Comparison of ENCODE assay signal across 8 mouse cellular contexts in the genomic region with DNA sequence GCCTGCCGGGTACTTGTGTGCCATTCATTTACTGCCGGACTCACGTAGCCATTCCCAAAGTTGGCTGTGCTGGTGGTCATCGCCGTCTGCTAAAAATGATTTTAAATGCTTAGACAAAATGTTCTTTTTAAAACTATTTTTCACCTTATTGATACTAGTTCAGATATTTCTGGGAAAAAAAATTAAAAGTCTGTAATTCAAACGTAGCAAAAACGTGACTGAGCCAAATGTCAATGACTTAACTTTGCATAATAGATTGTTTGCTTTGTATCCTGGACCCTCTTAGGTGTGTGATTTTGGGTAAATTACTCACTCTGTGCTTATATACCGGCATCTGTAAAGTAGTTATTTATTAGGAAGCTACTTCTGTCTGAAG. TPM values are rescaled to one million over a fixed set of nuclear protein-coding genes. Genes with fewer than 3 reads are reported as not detected.
DNase-seq lines count a peak whose midpoint lies in the region; ATAC-seq and TF ChIP-seq lines count a peak whose summit lies in the region.

No protein-coding gene starts in this region.

- ATAC-seq in erythroblast, adult 5-6 weeks (replicated peaks; ENCODE audit: low FRiP score, poor library complexity, severe bottlenecking), result no peak
- ATAC-seq in limb, embryonic 15.5 days (ENCODE audit: insufficient number of reproducible peaks, low FRiP score, low TSS enrichment, low read depth), result no peak
- ATAC-seq in stomach, embryonic 15.5 days (ENCODE audit: insufficient read depth, low FRiP score, low read depth), result no peak

- peak overlapping the region; percentile 58 for H3K9ac ChIP-seq in limb, embryonic 15.5 days
- no peak overlapping the region; the same call in 1 of the 2 replicates for H3K9ac ChIP-seq in stomach, embryonic 15.5 days

- TF ChIP-seq POLR2A in spleen, adult 2 months (IDR thresholded peaks at IDR 0.05; ENCODE audit: low read depth, low read length), result no peak

- WGBS in spleen, adult 2 months, result 2% methylated on average over 8 of the region's 8 CpGs
- 4% methylated on average over 8 of the region's 8 CpGs for WGBS in limb, embryonic 15.5 days
- WGBS in stomach, embryonic 15.5 days, result 3% methylated on average over 8 of the region's 8 CpGs

- TF ChIP-seq CTCF in spleen, adult 2 months (IDR thresholded peaks at IDR 0.05; ENCODE audit: extremely low read depth, insufficient read depth, insufficient read length, insufficient replicate concordance), result no peak

- H3K4me1 ChIP-seq in erythroblast, embryonic 14.5 days (ENCODE audit: control insufficient read depth), result peaks cover 30% of the 10 kb centered on the region
- H3K4me1 ChIP-seq in spleen, adult 2 months (ENCODE audit: control insufficient read depth, insufficient read depth, insufficient read length), result peaks cover 2% of the 10 kb centered on the region; the same call in 1 of the 2 replicates
- peaks cover 7% of the 10 kb centered on the region; the same call in 1 of the 2 replicates for H3K4me1 ChIP-seq in limb, embryonic 15.5 days
- H3K4me1 ChIP-seq in stomach, embryonic 15.5 days, result 0 out of 2 replicates have a peak, but pooled peaks cover 8% of the 10 kb centered on the region

- H3K27ac ChIP-seq in spleen, adult 2 months (ENCODE audit: insufficient read depth, low read length), result no peak overlapping the region
- H3K27ac ChIP-seq in limb, embryonic 15.5 days, result no peak overlapping the region
- H3K27ac ChIP-seq in stomach, embryonic 15.5 days, result no peak overlapping the region

- H3K4me3 ChIP-seq in erythroblast, embryonic 14.5 days (replicated peaks), result peak overlapping the region; percentile 76
- peak overlapping the region; percentile 95 for H3K4me3 ChIP-seq in spleen, adult 2 months (ENCODE audit: extremely low read depth, insufficient read depth, insufficient read length)
- H3K4me3 ChIP-seq in limb, embryonic 15.5 days, result peak overlapping the region; percentile 73
- peak overlapping the region; percentile 75 for H3K4me3 ChIP-seq in stomach, embryonic 15.5 days (replicated peaks)

- no peaks in the 10 kb centered on the region for H3K9me3 ChIP-seq in erythroblast, embryonic 14.5 days (ENCODE audit: control insufficient read depth, low read length)
- H3K9me3 ChIP-seq in limb, embryonic 15.5 days, result no peaks in the 10 kb centered on the region
- H3K9me3 ChIP-seq in stomach, embryonic 15.5 days, result no peaks in the 10 kb centered on the region

- peak overlapping the region; percentile 79 for H3K4me2 ChIP-seq in limb, embryonic 15.5 days
- H3K4me2 ChIP-seq in stomach, embryonic 15.5 days, result peak overlapping the region; percentile 66

- DNase-seq in spleen, adult 2 months (ENCODE audit: low read depth in 1 of 2, low spot score in 2 of 2), result no peak
- DNase-seq in spleen, adult 18-20 months, result no peak
- DNase-seq in thymus, adult 18-20 months, result no peak
- no peak for DNase-seq in thymus, postnatal 36 days

- no peaks in the 10 kb centered on the region for H3K27me3 ChIP-seq in erythroblast, embryonic 14.5 days (ENCODE audit: control insufficient read depth)
- no peaks in the 10 kb centered on the region for H3K27me3 ChIP-seq in spleen, adult 2 months (ENCODE audit: control insufficient read depth, insufficient read depth, low read length)
- no peaks in the 10 kb centered on the region for H3K27me3 ChIP-seq in limb, embryonic 15.5 days
- H3K27me3 ChIP-seq in stomach, embryonic 15.5 days (replicated peaks), result no peaks in the 10 kb centered on the region

- H3K36me3 ChIP-seq in erythroblast, embryonic 14.5 days (ENCODE audit: control insufficient read depth), result peaks cover 36% of the 10 kb centered on the region
- no peaks in the 10 kb centered on the region for H3K36me3 ChIP-seq in spleen, adult 2 months (ENCODE audit: control insufficient read depth, insufficient read depth, low read length)
- H3K36me3 ChIP-seq in limb, embryonic 15.5 days, result peaks cover 20% of the 10 kb centered on the region
- 0 out of 2 replicates have a peak, but pooled peaks cover 5% of the 10 kb centered on the region for H3K36me3 ChIP-seq in stomach, embryonic 15.5 days

RNA-seq across cellular contexts. Expression of a gene that starts 0.5 kb away (rescaled TPM):
- polyA plus RNA-seq in erythroblast, embryonic 14.5 days (2012), result 1.2 and 2.0 TPM in 2 replicates
- 12.3 and 20.0 TPM in 2 replicates for total RNA-seq in erythroblast, adult 5-6 weeks (2015; ENCODE audit: low replicate concordance)
- total RNA-seq in erythroblast, adult 5-6 weeks (2017; ENCODE audit: low replicate concordance), result 7.8 and 15.8 TPM in 2 replicates
- polyA plus RNA-seq in spleen, adult 2 months (2012; rRNA removed), result 7.2 and 7.8 TPM in 2 replicates
- polyA plus RNA-seq in limb, embryonic 15.5 days (2015; fragmentation: Nextera tagmentation; extraction: Ambion mirVana), result 41.2 and 44.9 TPM in 2 replicates
- polyA plus RNA-seq in stomach, embryonic 15.5 days (2015; fragmentation: Nextera tagmentation; extraction: Ambion mirVana), result 62.2 and 72.9 TPM in 2 replicates

RNA-seq across cellular contexts. Expression of a gene that starts 20.0 kb away (rescaled TPM):
- polyA plus RNA-seq in erythroblast, embryonic 14.5 days (2012), result 1.4 and 1.6 TPM in 2 replicates
- total RNA-seq in erythroblast, adult 5-6 weeks (2015; ENCODE audit: low replicate concordance), result 41.3 and 52.5 TPM in 2 replicates
- 39.0 and 64.4 TPM in 2 replicates for total RNA-seq in erythroblast, adult 5-6 weeks (2017; ENCODE audit: low replicate concordance)
- 18.8 and 34.0 TPM in 2 replicates for polyA plus RNA-seq in spleen, adult 2 months (2012; rRNA removed)
- polyA plus RNA-seq in limb, embryonic 15.5 days (2015; fragmentation: Nextera tagmentation; extraction: Ambion mirVana), result 132 and 137 TPM in 2 replicates
- polyA plus RNA-seq in stomach, embryonic 15.5 days (2015; fragmentation: Nextera tagmentation; extraction: Ambion mirVana), result 139 and 147 TPM in 2 replicates
